Mouse (Mus musculus) G1E (cell line): ENCODE measurements around the gene Prkg2.

Experiments used
- CTCF ChIP-seq: IDR thresholded peaks from 2 replicates; pipeline ENCODE4 v1.5.1; 2012; ENCODE audit warnings: low read depth, low read length, inconsistent platforms, mixed read lengths
- GATA1 ChIP-seq: IDR thresholded peaks from 2 replicates; pipeline ENCODE4 v1.6.1; 2012; ENCODE audit warnings: borderline replicate concordance, low read length, inconsistent platforms, mixed read lengths
- POLR2AphosphoS5 ChIP-seq: IDR thresholded peaks from 2 replicates; pipeline ENCODE4 v1.6.1; 2012; ENCODE audit warnings: low read depth, low read length, inconsistent platforms; ENCODE audit not compliant: insufficient replicate concordance
- TAL1 ChIP-seq: conservative IDR thresholded peaks from 2 replicates; pipeline ENCODE4 v1.6.1; 2012; ENCODE audit warnings: low read depth, low read length, inconsistent platforms, mixed read lengths

GRCm38 (mm10) chr5:99015140-99015539, 22.0 kb downstream of the Prkg2 start:
- TF ChIP-seq CTCF: no peak
- no peak for TF ChIP-seq POLR2AphosphoS5
- TF ChIP-seq GATA1: no peak
- TF ChIP-seq TAL1: no peak
